Mouse (Mus musculus) cerebellum, adult 2 months (tissue): ENCODE data around the gene Lyl1.

ENCODE experiments used
- CTCF ChIP-seq: fragments of 200-500 bp; IDR thresholded peaks from 2 replicates; pipeline ENCODE4 v1.5.1; 2011; ENCODE audit warnings: low read depth, mild to moderate bottlenecking, control low read depth, low read length, moderate library complexity, borderline replicate concordance; ENCODE audit not compliant: insufficient read depth
- POLR2A ChIP-seq: fragments of 200-500 bp; IDR thresholded peaks from 2 replicates; pipeline ENCODE4 v1.6.1; 2011; ENCODE audit warnings: low read length, control low read depth, borderline replicate concordance; ENCODE audit not compliant: insufficient read depth

- TF ChIP-seq CTCF (no peak), POLR2A (no peak)
Observed at GRCm38 (mm10) chr8:84693332-84693731, 7.9 kb upstream of the Lyl1 start.
